Mouse (Mus musculus) brown adipose tissue, adult 24 weeks (tissue): ENCODE data around the gene Gpd1. TPM values are rescaled to one million over a fixed set of nuclear protein-coding genes. Genes with fewer than 3 reads are reported as not detected.
A peak's percentile ranks its signal among the peaks of the same experiment; 100 is the strongest.

Experiments
- H3K27ac ChIP-seq: fragments of 200-500 bp; replicated peaks from 2 replicates; pipeline ENCODE4 v1.5.1; 2012; ENCODE audit warnings: low read depth, mild to moderate bottlenecking, low read length
- H3K4me1 ChIP-seq: fragments of 200-500 bp; 2 replicates; pipeline ENCODE4 v1.6.1; 2012; ENCODE audit warnings: low read length, mixed read lengths; ENCODE audit not compliant: control insufficient read depth, insufficient read depth, insufficient read length
- H3K4me3 ChIP-seq: fragments of 200-500 bp; 2 replicates; pipeline ENCODE4 v1.5.1; 2012; ENCODE audit warnings: low read depth, mild to moderate bottlenecking, low read length, moderate library complexity; ENCODE audit not compliant: insufficient read depth
- polyA plus RNA-seq: library from polyadenylated mRNA; stranded (reverse); fragments of >200 nt; gene quantifications from 2 replicates; pipeline ENCODE4 v1.2.4, GENCODE M21; 2012; ENCODE audit not compliant: missing spikeins, insufficient read depth, insufficient read length

Gpd1 gene
- 4,943 and 5,428 TPM in 2 replicates for polyA plus RNA-seq

DNA sequence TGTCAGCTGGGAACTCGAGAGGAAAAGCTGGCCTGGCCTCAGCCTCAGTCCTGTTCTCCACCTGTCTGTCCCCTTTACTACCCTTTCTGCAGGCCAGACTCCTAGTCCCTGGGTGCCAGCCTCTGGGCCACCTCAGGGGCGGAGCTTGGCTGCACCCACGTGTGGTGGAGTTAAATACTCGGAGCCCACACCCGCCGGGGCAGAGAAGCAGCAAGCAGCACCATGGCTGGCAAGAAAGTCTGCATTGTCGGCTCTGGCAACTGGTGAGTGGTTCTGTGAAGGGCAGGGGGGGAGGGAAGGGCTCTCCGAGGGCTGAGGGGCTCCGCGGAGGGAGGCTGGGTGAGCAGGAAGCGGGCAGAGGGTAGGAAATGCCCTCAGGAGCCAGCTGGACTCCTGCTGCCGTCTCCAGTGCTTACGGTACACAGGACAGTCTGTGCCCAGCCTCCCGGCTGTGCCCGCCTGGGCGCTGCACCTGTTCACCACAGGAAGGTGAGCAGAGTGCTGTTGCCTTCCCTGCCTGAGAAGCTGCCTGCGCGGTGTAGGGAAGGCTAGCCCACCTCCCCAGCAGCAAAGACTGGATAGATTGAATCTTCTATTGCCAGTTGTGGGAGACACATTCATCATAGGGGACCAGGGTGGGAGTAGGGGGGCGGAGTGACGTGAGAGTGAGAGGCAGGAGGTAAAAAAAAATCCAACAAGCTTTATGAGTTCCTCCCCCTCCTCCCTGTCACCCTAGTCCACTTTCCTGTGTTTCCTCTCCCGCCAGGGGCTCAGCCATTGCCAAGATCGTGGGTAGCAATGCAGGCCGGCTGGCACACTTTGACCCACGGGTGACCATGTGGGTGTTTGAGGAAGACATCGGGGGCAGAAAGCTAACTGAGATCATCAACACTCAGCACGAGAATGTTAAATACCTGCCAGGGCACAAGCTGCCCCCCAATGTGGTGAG is at the start of gene Gpd1:
Gpd1 (plus strand) TSS at position 130 of the 949 bp plus-strand sequence.
- Histone ChIP-seq H3K27ac (peak within 1 kb of the TSS; percentile 91), H3K4me3 (peak within 1 kb of the TSS; percentile 67)

DNA sequence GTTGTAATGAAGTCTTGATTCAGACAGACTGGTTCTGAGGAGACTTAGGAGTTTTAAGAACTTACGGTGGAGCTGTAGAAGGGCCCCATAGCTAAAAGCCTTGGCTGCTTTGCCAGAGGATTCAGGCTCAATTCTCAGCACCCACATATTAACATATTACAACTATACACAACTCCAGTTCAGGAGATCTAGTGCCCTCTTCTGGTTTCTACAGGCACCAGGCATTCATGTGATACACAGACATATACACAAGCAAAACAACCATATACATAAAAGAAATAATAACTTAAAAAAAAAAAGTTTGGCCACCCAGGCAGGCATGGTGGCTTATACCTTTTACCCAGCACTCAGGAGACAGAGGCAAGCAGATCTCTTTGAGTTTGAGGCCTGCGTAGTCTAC is 49.8 kb upstream of the Gpd1 start:
- H3K4me1 ChIP-seq, result peaks cover 2% of the 10 kb centered on the region; the same call in 1 of the 2 replicates
- H3K27ac ChIP-seq, result no peak overlapping the region
- no peak overlapping the region for H3K4me3 ChIP-seq

More for the DNA sequence above, at the start of gene Gpd1:
- H3K4me1 ChIP-seq, result peaks cover 2% of the 10 kb centered on the region; the same call in 1 of the 2 replicates

DNA sequence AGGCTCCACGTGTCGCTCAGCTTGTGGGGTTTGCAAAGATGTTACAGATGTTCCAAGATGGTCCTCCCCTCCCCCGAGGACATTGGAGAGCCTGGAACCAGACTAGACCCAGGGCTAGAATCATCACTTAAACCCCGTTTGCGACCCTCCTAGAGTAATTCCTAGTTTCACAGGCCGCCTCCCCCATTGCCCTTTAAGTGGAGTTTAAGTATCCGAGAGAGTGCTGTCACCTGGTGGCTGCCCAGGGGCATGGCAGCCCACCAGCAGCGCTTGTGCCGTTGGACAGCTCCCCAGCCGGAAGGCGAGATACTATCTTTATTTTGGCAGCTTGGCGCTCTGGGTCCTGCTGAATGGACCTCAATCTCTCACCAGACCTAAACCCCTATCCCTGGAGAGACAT is 48.4 kb upstream of the Gpd1 start:
- Histone ChIP-seq H3K27ac (no peak overlapping the region), H3K4me3 (no peak overlapping the region), H3K4me1 (peaks cover 2% of the 10 kb centered on the region; the same call in 1 of the 2 replicates)

DNA sequence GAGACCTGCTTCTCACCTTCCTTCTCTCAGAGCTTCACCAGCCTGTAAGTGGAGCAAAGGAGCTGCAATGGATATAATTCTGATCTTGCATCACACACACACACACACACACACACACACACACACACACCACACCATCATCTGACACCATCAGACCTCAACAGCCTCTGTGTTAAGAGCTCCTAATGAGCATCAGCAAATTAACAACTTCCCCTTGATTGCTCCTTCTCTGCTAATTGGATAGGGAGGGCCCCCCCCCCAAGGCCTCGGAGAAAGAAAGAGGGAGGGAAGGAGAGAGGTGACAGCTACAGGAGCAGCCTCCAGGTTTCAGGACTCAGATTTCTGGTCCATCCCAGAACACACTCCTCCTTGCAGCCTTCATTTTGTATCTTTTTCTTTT is 47.9 kb upstream of the Gpd1 start:
- Histone ChIP-seq H3K4me3 (no peak overlapping the region), H3K27ac (no peak overlapping the region), H3K4me1 (peaks cover under 1% of the 10 kb centered on the region; the same call in 1 of the 2 replicates)

DNA sequence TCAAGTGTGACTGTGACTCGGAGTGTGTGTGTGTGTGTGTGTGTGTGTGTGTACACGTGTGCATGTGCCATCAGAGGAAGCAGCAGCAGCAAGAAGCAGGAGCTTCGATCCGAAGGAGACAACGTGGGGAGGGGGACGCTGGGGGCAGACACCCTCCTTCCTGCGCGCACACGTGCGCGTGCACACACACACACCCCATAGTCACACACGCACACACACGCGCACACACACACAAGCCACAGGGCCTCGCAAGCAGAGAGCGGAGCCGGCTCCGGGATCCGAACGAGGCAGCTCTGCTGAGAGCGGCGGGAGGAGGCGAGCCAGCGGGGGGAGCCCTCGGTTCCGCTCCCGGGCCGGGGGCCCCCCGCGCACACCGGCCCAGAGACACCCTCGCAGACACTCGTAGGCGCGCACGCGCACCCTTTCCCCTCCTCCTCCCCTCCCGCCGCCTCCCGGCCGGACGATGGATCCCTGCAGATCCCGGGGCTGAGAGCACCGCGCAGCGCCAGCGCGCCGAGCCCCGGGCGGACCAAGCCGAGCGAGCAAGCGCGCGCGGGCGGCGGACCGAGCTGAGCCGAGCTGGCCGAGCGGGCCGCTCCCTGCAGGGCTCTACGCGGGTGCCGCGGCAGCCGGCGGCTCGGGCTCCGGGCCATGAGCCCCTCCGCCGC is 47.0 kb upstream of the Gpd1 start, which contains the start of gene Asic1:
Asic1 (plus strand) TSS at position 215 of the 668 bp plus-strand sequence.
- no peaks in the 10 kb centered on the region for H3K4me1 ChIP-seq
- H3K27ac ChIP-seq, result no peak within 1 kb of the TSS
- H3K4me3 ChIP-seq, result peak within 1 kb of the TSS; percentile 38

DNA sequence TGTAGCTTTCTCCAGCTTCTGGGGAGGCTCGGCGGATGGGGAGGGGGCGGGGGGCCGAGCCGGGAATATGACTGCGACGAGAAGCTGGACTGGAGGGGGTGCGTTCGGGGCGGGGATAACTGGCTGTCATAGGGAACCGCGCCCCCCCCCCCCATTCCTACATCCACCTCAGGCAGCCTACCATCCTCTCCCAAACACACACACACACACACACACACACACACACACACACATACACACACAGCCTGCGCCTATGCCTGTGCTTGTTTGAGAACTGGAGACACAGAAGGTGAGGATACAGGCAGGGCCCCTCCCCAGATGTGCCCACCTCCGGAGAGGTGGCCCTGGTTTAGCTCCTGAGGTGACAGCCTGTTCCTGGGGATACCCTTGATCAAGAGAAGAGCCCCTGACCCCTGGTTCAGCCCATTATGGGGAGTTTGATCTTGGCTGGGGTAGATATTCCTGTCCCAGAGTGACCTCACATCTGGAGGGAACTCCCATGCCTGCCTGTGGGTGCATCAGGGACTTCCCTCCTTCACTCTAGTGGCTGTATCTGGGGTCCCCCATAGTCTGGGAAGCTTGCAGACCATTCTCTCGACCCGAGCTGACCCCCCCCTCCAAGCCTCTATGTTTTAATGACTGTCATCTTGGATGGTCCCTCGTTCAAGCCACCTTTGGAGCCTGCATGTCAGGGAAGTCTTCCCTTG is 46.2 kb upstream of the Gpd1 start:
- Histone ChIP-seq H3K4me1 (no peaks in the 10 kb centered on the region), H3K27ac (no peak overlapping the region), H3K4me3 (peak overlapping the region; percentile 38)

DNA sequence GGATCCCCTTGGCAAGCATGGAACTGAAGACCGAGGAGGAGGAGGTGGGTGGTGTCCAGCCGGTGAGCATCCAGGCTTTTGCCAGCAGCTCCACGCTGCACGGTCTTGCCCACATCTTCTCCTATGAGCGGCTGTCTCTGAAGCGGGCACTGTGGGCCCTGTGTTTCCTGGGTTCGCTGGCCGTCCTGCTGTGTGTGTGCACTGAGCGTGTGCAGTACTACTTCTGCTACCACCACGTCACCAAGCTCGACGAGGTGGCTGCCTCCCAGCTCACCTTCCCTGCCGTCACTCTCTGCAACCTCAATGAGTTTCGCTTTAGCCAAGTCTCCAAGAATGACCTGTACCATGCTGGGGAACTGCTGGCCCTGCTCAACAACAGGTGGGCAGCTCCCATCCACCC is 45.5 kb upstream of the Gpd1 start:
- Histone ChIP-seq H3K4me1 (no peaks in the 10 kb centered on the region), H3K4me3 (no peak overlapping the region), H3K27ac (no peak overlapping the region)

DNA sequence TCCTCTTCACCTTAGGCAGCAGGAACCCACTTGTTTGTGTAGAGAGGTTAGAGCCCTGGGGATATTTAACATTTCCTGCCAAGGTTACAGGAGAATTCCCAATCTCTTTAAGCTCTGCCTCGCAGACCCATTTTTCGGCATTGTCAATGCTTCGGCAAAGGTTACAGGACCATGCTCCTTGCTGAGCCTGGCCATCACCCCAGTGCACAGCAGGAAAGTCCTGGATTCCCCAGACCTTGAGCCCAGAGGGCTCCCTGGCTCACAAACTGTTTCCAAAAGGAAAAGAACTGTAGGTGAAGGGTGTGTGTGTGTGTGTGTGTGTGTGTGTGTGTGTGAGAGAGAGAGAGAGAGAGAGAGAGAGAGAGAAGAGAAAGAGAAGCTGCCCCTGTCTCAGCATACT is 42.4 kb upstream of the Gpd1 start:
- no peak overlapping the region for H3K4me3 ChIP-seq
- no peak overlapping the region for H3K27ac ChIP-seq
- no peaks in the 10 kb centered on the region for H3K4me1 ChIP-seq

DNA sequence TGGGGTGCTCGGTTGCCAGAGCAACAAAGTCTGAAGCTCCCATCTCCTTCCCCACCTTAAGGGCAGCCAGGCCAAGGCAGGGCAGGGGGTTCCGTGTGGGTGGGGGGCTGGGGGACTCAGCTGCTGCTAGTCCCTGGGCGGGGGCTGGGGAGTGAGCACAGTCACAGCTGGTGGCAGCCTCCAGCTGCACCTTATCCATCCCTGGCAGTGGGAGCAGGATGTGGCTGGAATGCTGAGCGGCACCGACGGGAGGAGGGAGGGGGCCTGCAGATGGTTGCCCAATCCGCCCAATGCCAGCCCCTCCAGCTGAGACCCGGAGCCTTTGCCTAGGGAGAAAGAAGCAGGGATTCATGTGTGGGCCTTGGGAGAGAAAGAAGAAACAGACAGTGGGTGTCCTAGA is 40.2 kb upstream of the Gpd1 start:
- H3K4me1 ChIP-seq, result no peaks in the 10 kb centered on the region
- no peak overlapping the region for H3K27ac ChIP-seq
- no peak overlapping the region for H3K4me3 ChIP-seq

DNA sequence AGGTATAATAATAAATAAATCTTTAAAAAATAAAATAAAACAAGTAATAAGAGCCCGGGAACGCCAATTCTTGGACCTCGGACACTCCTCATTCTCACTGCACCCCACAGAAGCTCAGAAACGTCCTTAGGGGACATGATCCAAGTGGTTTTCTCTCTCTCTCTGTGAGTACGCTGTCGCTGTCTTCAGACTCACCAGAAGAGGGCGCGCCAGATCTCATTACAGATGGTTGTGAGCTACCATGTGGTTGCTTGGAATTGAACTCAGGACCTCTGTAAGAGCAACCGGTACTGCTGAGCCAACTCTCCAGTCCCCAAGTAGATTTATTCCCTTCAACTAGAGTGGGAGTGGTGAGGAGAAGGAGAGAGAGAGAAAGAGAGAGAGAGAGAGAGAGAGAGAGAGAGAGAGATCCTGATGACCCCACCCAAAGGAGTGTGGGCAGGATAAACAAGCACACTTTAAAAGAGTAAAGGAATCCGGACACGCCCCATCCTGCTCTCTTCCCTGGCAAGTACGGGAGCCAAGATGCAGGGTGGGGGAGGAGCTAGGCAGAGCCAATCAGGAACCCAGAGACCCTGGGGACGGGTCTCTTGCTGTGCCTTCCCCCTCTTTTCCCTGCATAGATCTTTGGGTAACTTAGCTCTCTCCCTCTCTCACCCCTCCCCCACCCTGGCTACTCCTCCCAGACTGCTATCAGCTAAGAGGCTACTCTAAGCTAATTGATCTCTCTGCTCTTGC is 39.1 kb upstream of the Gpd1 start:
- H3K27ac ChIP-seq, result no peak overlapping the region
- no peak overlapping the region for H3K4me3 ChIP-seq
- H3K4me1 ChIP-seq, result no peaks in the 10 kb centered on the region

DNA sequence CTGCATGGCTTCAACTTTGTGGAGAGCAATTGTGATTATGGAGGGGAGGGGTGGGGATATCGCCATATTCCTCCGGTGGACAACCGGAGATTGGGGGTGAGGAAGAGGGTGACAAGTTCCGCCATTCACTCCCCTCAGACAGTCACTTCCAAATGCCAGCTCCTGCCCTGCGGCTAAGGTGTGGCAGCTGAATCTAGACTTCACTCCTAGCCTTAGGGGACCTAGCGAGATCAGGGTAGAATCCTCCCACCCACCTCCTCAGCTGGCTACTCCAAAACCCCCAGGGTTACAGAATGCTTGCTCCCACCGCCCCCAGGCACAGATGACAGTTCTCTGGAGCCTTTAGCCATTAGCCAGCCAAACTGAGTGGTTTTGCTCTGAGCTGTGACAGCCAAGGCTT is 38.3 kb upstream of the Gpd1 start:
- Histone ChIP-seq H3K27ac (no peak overlapping the region), H3K4me3 (no peak overlapping the region), H3K4me1 (no peaks in the 10 kb centered on the region)

DNA sequence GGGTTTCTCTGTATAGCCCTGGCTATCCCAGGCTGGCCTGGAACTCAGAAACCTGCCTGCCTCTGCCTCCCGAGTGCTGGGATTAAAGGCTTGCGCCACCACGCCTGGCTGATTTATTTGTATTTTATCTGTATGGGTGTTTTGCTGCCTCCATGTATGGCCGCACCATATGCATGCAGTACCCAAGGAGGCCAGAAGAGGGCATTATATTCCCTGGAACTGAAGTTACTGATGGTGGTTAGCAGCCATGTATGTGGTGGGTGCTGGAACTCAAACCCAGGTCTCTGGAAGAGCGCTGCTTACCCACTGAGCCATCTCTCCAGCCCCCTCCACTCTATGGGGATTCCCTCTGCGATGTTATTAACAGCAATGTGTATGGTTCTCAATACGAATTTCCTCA is 34.4 kb upstream of the Gpd1 start:
- no peak overlapping the region for H3K27ac ChIP-seq
- no peaks in the 10 kb centered on the region for H3K4me1 ChIP-seq
- H3K4me3 ChIP-seq, result no peak overlapping the region

DNA sequence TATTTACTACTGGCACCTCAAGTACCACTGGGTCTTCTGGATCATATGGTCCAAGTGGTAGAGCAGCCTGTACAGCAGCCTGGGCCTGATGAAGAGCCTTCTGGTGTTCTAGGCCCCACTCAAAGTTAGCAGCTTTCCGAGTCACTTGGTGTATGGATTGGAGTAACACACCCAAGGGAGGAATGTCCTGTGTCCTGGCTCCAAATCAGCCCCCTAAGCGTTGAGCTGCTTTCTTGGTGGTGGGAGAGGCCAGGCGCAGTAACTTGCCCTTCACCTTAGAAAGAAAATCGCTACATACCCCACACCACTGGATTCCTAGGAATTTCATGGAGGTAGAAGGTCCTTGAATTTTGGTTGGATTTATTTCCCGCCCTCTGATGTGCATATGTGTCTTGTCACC is 33.2 kb upstream of the Gpd1 start:
- Histone ChIP-seq H3K4me3 (no peak overlapping the region), H3K27ac (no peak overlapping the region), H3K4me1 (no peaks in the 10 kb centered on the region)

DNA sequence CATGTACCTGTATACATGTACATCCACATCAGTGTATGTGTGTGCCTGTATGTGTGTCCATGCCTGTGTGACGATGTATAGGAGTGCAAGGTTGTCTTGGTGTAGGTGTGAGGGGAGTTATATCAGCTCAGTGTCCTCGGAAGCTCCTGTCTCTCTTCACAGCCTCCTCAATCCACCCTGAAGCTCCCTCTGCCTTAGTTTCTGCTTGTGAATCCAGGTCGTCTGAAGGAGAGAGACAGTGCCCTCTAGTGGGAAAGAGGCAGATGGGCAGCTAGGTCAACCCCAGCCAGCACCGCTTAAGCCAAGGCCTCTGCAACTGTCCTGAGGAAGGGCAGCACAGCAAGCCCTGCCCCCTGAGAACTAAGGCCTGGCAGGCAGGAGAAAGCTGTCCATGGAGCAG is 28.6 kb upstream of the Gpd1 start:
- H3K4me3 ChIP-seq, result no peak overlapping the region
- no peaks in the 10 kb centered on the region; the same call in 1 of the 2 replicates for H3K4me1 ChIP-seq
- H3K27ac ChIP-seq, result no peak overlapping the region
